Mouse (Mus musculus) hindbrain, embryonic 10.5 days (tissue): ENCODE measurements at regions not wholly inside any gene's neighbourhood (a gene's known extent, or its start where the extent isn't known, plus 50 kb on each side); places are given as distances from the start of the nearest gene placed in this dataset.

Experiments used
- DNase-seq: peaks from one replicate; pipeline ENCODE4 v3.0.0-alpha.2; 2017; ENCODE audit warnings: low spot score
- H3K27ac ChIP-seq: fragments of 300-500 bp; sonication (generic); 2 replicates; pipeline ENCODE4 v1.5.1; 2016; ENCODE audit warnings: mild to moderate bottlenecking, moderate library complexity
- H3K27me3 ChIP-seq: fragments of 300-500 bp; sonication (generic); 2 replicates; pipeline ENCODE4 v1.6.1; 2016; ENCODE audit warnings: mild to moderate bottlenecking; ENCODE audit not compliant: poor library complexity, insufficient read depth, severe bottlenecking
- H3K36me3 ChIP-seq: fragments of 300-500 bp; sonication (generic); 2 replicates; pipeline ENCODE4 v1.6.1; 2016; ENCODE audit warnings: mild to moderate bottlenecking, moderate library complexity
- H3K4me1 ChIP-seq: fragments of 300-500 bp; sonication (generic); replicated peaks from 2 replicates; pipeline ENCODE4 v1.6.1; 2016; ENCODE audit warnings: mild to moderate bottlenecking
- H3K4me3 ChIP-seq: fragments of 300-500 bp; sonication (generic); 2 replicates; pipeline ENCODE4 v1.5.1; 2016; ENCODE audit warnings: mild to moderate bottlenecking, moderate library complexity
- H3K9me3 ChIP-seq: fragments of 300-500 bp; sonication (generic); 2 replicates; pipeline ENCODE4 v1.6.1; 2016; ENCODE audit warnings: mild to moderate bottlenecking, moderate library complexity
- whole genome bisulfite sequencing: fragments of 180-500 bp; shearing (Covaris S2); methylation state at CpG from one replicate; pipeline ENCODE4 v1.1.7; 2016; 5-methylcytosine and 5-hydroxymethylcytosine counted together

DNA sequence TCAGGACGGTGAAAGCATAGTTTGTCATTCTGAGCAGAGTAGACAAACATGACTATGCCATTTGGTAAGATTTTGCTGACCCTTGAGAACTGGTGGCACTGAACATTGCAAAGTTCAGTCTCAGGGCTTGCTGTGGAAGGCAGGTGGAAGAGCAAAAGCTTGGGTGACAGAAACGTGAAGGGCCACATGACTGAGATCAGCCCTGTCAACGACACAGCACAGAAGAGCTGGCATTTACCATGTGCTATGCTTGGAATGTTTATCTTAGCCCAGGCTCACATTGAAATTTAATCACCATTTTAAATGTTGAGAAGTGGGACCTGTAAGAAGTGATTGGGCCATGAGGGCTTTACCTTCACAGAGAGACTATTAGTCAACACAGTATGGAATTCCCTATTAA is 81.7 kb upstream of the 2610301B20Rik start:
- DNase-seq = no peak
- 74% methylated on average over 3 of the region's 3 CpGs for WGBS
- Histone ChIP-seq H3K36me3 (no peaks in the 10 kb centered on the region), H3K4me1 (no peaks in the 10 kb centered on the region), H3K4me3 (no peak overlapping the region), H3K9me3 (no peaks in the 10 kb centered on the region), H3K27ac (no peak overlapping the region), H3K27me3 (no peaks in the 10 kb centered on the region)

DNA sequence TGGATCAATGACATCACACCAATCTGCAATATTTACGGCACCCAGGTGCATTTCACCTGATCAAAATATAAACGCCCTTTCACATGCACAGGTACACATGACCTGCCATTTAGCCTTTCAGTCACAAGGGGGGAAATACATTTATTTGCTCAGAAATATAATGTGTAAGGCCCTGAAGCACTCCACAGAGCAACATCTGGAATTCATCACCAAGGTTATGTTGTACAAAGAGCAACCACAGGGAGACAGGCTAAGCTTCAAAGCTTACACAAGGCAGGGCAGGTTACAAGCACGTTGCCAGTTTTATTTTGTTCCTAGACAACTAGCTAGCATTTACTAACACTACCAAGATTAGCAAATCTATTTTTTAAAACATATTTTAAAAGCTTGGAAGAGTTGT is 79.8 kb upstream of the 2610301B20Rik start:
- Histone ChIP-seq H3K27me3 (no peaks in the 10 kb centered on the region), H3K36me3 (no peaks in the 10 kb centered on the region), H3K27ac (no peak overlapping the region), H3K9me3 (no peaks in the 10 kb centered on the region), H3K4me1 (no peaks in the 10 kb centered on the region), H3K4me3 (no peak overlapping the region)
- no peak for DNase-seq
- WGBS = 71% methylated on average over 3 of the region's 3 CpGs

DNA sequence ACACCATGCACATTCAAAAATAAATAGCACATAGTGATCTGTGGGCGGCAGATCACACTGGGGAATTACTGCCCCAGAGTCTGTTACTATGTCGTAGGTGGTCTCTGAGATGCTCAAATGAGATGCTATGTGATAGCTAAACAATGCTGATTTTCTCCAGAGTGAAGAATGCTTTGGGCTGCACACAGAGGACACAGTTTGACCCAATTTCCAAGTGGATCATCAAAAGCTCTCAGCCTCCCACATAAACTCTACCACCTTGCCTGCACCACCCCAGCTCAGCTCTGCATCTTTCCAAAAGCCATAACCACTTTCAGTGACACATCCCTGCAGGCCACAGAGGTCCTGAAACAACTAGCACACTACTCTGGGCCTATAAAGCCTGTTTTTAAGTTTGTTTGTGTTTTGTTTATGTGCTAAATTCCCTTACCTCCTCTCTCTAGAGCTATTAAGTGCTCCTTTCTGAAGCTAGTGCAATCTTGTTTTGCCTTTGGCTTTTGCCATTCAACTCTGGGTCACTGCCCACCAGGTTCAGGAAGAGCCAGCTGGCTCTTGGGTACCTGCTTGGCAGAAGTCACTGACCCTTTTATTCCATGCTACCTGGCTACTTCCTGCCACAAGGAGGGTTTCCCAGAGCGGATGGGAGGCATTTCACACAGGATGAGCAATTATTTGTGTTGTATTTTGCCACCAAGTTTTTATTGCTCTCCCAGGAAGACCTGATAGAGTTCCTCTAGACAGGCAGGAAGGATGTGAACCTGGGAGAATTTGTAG is 73.3 kb upstream of the 2610301B20Rik start:
- Histone ChIP-seq H3K9me3 (no peaks in the 10 kb centered on the region), H3K4me1 (no peaks in the 10 kb centered on the region), H3K4me3 (no peak overlapping the region), H3K36me3 (no peaks in the 10 kb centered on the region), H3K27ac (no peak overlapping the region), H3K27me3 (no peaks in the 10 kb centered on the region)
- 87% methylated on average over 3 of the region's 3 CpGs for WGBS
- DNase-seq = no peak

DNA sequence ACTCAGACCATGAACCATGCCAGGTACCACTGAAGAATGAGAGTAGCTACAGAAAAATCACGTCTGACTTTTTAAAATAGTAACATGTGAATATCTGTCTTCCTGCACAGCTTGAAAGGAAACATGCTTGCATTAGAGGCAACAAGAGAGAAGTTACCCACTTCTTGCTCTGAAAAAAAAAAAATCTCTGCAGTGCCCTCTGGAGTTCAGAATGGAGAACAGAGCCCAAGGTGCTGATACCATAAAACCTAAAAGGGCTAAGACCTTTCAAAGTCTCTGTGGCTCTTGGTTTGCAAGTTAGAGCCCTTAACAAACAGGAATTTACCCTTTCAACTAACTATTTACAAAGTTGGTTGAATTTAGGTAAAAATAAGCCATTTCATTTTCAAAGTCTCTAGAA is 69.6 kb upstream of the 2610301B20Rik start:
- Histone ChIP-seq H3K9me3 (no peaks in the 10 kb centered on the region), H3K27me3 (no peaks in the 10 kb centered on the region), H3K4me1 (no peaks in the 10 kb centered on the region), H3K4me3 (no peak overlapping the region), H3K36me3 (no peaks in the 10 kb centered on the region), H3K27ac (no peak overlapping the region)
- DNase-seq = no peak
- WGBS = 27% methylated on average over 1 of the region's 1 CpGs

DNA sequence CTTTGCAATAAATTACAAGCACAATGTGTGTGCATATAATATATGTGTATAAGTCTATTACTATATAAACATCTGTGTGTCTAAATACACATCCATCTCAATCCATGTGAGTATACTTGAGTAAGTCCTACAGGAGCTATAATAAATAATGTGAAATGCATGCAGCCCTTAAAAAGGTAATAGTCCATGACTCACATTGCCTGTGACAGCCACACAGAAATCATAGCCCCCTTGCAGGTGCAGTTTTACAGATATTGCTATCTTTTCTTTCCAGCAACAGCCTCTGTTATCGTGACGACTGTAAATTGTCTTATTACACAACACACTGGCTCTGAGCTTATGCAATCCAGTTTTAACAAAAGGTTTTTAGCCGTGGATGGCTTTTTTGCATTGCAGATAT is 67.0 kb upstream of the 2610301B20Rik start:
- DNase-seq = no peak
- Histone ChIP-seq H3K9me3 (no peaks in the 10 kb centered on the region), H3K4me1 (no peaks in the 10 kb centered on the region), H3K27me3 (no peaks in the 10 kb centered on the region), H3K4me3 (no peak overlapping the region), H3K27ac (no peak overlapping the region), H3K36me3 (no peaks in the 10 kb centered on the region)
- WGBS = 87% methylated on average over 3 of the region's 3 CpGs

DNA sequence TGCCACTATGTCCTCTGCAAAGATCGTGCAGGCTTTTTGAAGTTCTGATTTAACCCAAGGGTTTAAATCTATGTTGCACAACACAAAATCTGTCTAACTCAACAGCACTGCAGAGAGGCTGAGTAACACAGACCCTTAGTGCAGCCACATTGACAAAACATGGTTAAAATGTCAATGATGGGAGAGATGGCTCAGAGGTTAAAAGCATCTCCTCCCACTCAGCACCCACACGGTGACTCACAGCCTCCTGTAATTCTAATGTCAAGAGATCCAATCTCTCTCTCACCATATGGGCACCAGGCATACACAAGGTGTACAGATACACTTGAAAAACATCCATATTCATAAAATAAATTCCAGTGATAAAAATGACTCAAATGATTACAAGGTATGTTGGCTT is 61.4 kb upstream of the 2610301B20Rik start:
- peaks cover 4% of the 10 kb centered on the region; the same call in 1 of the 2 replicates for H3K9me3 ChIP-seq
- H3K27me3 ChIP-seq = no peaks in the 10 kb centered on the region
- no peaks in the 10 kb centered on the region for H3K4me1 ChIP-seq
- no peak overlapping the region for H3K4me3 ChIP-seq
- H3K36me3 ChIP-seq = no peaks in the 10 kb centered on the region
- no peak for DNase-seq
- H3K27ac ChIP-seq = no peak overlapping the region
- 87% methylated on average over 2 of the region's 2 CpGs for WGBS
